Mouse (Mus musculus) testis, adult 2 months (tissue): Measurements from ENCODE around the gene Metap1.

Source experiments
- CTCF ChIP-seq: fragments of 200-500 bp; IDR thresholded peaks from 2 replicates; pipeline ENCODE4 v1.5.1; 2012; ENCODE audit warnings: low read depth, mild to moderate bottlenecking, inconsistent platforms, low read length, moderate library complexity; ENCODE audit not compliant: control insufficient read depth, insufficient read depth, insufficient replicate concordance
- POLR2A ChIP-seq: fragments of 200-500 bp; IDR thresholded peaks from 2 replicates; pipeline ENCODE4 v1.6.1; 2012; ENCODE audit warnings: low read depth, mild to moderate bottlenecking, inconsistent platforms, low read length, moderate library complexity; ENCODE audit not compliant: control insufficient read depth

- TF ChIP-seq CTCF: no peak
- no peak; the same call in 1 of the 2 replicates for TF ChIP-seq POLR2A
Measured at GRCm38 (mm10) chr3:138488584-138489326, 560 bp downstream of the Metap1 start.
